Mouse (Mus musculus): ENCODE data around the gene Kif18a. TPM values are rescaled to one million over a fixed set of nuclear protein-coding genes. Genes with fewer than 3 reads are reported as not detected.

The Kif18a gene
- polyA plus RNA-seq (2014; fragmentation: Nextera tagmentation; extraction: Ambion mirVana): 27.0 and 27.1 TPM in 2 replicates

DNA sequence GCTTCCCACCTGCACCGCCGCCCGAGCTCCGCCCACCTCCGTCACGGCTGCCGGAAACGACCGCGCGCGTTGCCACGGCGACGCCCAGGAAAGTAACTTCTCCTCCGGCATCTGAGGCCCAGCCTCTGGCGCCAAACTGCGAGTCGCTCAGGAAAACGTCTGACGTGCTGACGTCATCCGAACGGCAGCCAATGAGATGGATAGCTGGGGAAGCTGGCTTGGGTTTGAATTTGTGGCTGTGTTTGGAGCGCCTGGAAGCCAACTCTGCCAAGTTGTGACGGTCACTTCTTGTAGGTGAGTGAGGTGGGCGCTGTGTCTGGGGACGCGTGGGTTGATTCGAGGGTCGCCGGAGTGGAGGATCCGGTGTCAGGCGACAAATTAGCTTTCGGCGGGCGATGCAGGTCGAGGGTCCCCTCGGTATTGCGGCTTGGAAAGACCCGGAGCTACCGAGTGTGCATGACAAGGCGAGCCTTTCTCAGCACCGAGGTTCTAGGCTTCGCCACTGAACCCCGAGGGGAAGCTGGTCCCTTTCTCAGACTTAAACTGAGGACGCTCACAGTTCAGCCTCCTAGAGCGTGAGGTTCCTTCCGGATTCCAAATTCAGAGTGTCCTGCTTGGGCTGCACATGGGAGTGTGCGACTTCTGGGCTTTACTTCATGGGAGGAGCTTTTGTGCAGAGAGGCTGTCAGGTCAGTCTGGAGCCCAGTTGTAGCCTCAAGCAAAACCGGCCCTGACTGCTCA is at the start of gene Kif18a, which contains the start of gene Mettl15:
Gene Kif18a (plus strand): TSS at position 139 of the 741 bp plus-strand sequence.
Gene Mettl15 (minus strand): TSS at position 149 of the 741 bp plus-strand sequence.
- Histone ChIP-seq H3K27me3 (ENCODE audit: control insufficient read depth, insufficient read depth, low read length) (no peaks in the 10 kb centered on the region), H3K4me2 (replicated peaks; ENCODE audit: low read depth, low read length) (peak within 1 kb of the TSS; percentile 65), H3K36me3 (ENCODE audit: control insufficient read depth, insufficient read depth, low read length) (no peaks in the 10 kb centered on the region), H3K4me1 (ENCODE audit: control insufficient read depth, insufficient read depth, low read length) (no peaks in the 10 kb centered on the region; the same call in 1 of the 2 replicates), H3K9ac (ENCODE audit: low read depth, low read length) (peak within 1 kb of the TSS; percentile 69), H3K27ac (ENCODE audit: low read depth, low read length) (peak within 1 kb of the TSS; percentile 86), H3K9me3 (ENCODE audit: control insufficient read depth, low read length) (no peaks in the 10 kb centered on the region), H3K4me3 (ENCODE audit: low read length) (peak within 1 kb of the TSS; percentile 79)
- peak; percentile 98 for ATAC-seq (ENCODE audit: low FRiP score, low TSS enrichment)
- under 1% methylated on average over 51 of the region's 51 CpGs for WGBS

DNA sequence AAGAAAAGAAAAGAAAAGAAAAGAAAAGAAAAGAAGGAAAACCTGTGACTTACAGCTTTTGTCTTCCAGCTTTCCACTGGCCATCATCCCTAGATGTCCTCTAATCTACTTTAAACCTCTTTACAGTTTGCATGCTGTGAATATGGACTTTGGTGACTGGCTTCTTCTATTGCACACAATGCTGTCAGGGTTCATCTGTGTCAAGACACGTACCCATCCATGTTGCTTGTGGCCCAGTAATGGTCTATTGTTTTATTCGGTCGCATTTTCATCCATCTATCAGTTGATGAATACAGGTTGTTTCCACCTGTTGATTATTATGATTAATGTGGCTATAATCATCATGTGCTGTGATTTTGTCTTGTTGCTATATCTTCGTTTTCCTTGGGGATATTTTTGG is 46.7 kb upstream of the Kif18a start:
- H3K27ac ChIP-seq (ENCODE audit: low read depth, low read length): no peak overlapping the region
- H3K27me3 ChIP-seq (ENCODE audit: control insufficient read depth, insufficient read depth, low read length): no peaks in the 10 kb centered on the region
- no peak overlapping the region for H3K4me2 ChIP-seq (replicated peaks; ENCODE audit: low read depth, low read length)
- no peaks in the 10 kb centered on the region for H3K36me3 ChIP-seq (ENCODE audit: control insufficient read depth, insufficient read depth, low read length)
- no peaks in the 10 kb centered on the region for H3K4me1 ChIP-seq (ENCODE audit: control insufficient read depth, insufficient read depth, low read length)
- H3K9me3 ChIP-seq (ENCODE audit: control insufficient read depth, low read length): no peaks in the 10 kb centered on the region
- no peak overlapping the region for H3K4me3 ChIP-seq (ENCODE audit: low read length)
- no peak overlapping the region for H3K9ac ChIP-seq (ENCODE audit: low read depth, low read length)
- no peak for ATAC-seq (ENCODE audit: low FRiP score, low TSS enrichment)
- WGBS: 82% methylated on average over 4 of the region's 4 CpGs

DNA sequence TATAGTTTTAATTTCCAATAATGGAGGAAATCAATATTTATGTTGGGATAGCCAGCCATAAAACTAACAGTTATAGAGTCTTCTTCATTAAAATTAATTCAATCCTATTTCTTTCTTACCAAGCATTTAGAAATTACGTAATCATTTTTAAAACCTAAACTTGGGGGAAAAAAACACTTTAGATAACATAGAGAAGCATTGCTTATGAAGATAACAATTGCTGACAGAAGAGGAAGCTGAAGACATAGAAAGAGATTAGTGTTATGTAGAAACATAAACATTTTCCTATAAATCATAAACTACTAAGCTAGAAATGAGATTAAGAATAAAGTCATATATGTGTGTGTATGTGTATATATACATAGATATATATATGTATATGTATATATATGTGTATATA is 44.8 kb upstream of the Kif18a start:
- H3K27me3 ChIP-seq (ENCODE audit: control insufficient read depth, insufficient read depth, low read length): no peaks in the 10 kb centered on the region
- H3K4me3 ChIP-seq (ENCODE audit: low read length): no peak overlapping the region
- H3K27ac ChIP-seq (ENCODE audit: low read depth, low read length): no peak overlapping the region
- no peaks in the 10 kb centered on the region for H3K36me3 ChIP-seq (ENCODE audit: control insufficient read depth, insufficient read depth, low read length)
- no peaks in the 10 kb centered on the region for H3K9me3 ChIP-seq (ENCODE audit: control insufficient read depth, low read length)
- no peak for ATAC-seq (ENCODE audit: low FRiP score, low TSS enrichment)
- no peak overlapping the region for H3K4me2 ChIP-seq (replicated peaks; ENCODE audit: low read depth, low read length)
- no peaks in the 10 kb centered on the region for H3K4me1 ChIP-seq (ENCODE audit: control insufficient read depth, insufficient read depth, low read length)
- no peak overlapping the region for H3K9ac ChIP-seq (ENCODE audit: low read depth, low read length)
- 88% methylated on average over 1 of the region's 1 CpGs for WGBS

DNA sequence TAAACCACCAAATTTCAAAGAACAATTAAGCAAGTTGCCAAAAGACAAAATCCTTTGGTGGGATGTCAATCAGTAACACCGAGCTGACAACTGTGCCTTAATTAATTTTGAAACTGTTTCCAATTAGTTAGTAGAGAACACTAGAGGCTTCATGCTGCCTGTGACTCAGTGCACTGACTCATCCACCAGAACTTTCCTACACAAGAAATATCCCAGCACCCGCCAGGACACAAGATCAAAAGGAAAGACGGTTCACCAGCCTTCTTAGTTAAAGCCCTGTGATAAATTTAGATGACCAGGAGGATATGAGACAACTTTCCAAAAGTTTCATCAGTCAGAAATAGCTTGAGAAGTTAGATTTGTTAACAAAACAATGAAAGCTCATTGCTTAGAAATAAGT is 38.6 kb upstream of the Kif18a start:
- WGBS: 75% methylated on average over 3 of the region's 3 CpGs

DNA sequence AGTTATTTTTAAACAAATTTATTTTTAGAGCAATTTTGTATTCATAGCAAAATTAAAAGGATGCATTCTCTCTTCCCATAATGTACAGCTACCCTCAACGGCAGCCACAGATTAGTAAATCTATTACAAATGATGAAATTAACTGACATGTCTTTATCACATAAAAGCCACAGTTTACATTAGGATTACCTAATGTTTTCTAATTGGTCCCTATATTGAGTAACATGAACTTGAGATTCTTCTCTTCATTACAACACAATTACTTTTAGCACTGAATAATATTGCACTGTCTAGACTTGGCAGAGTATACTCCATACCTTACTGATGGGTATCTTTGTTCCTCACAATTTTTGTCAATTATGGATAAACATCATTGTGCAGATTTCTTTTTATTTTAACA is 17.8 kb upstream of the Kif18a start:
- Histone ChIP-seq H3K9me3 (ENCODE audit: control insufficient read depth, low read length) (no peaks in the 10 kb centered on the region), H3K36me3 (ENCODE audit: control insufficient read depth, insufficient read depth, low read length) (no peaks in the 10 kb centered on the region), H3K9ac (ENCODE audit: low read depth, low read length) (no peak overlapping the region), H3K4me2 (replicated peaks; ENCODE audit: low read depth, low read length) (no peak overlapping the region), H3K4me3 (ENCODE audit: low read length) (no peak overlapping the region), H3K27ac (ENCODE audit: low read depth, low read length) (no peak overlapping the region), H3K4me1 (ENCODE audit: control insufficient read depth, insufficient read depth, low read length) (no peaks in the 10 kb centered on the region), H3K27me3 (ENCODE audit: control insufficient read depth, insufficient read depth, low read length) (no peaks in the 10 kb centered on the region)
- WGBS: 88% methylated on average over 1 of the region's 1 CpGs
- ATAC-seq (ENCODE audit: low FRiP score, low TSS enrichment): no peak

More for the DNA sequence above, 38.6 kb upstream of the Kif18a start:
- no peak for ATAC-seq (ENCODE audit: low FRiP score, low TSS enrichment)
- Histone ChIP-seq H3K9ac (ENCODE audit: low read depth, low read length) (no peak overlapping the region), H3K4me2 (replicated peaks; ENCODE audit: low read depth, low read length) (no peak overlapping the region), H3K27me3 (ENCODE audit: control insufficient read depth, insufficient read depth, low read length) (no peaks in the 10 kb centered on the region), H3K4me3 (ENCODE audit: low read length) (no peak overlapping the region), H3K4me1 (ENCODE audit: control insufficient read depth, insufficient read depth, low read length) (no peaks in the 10 kb centered on the region), H3K9me3 (ENCODE audit: control insufficient read depth, low read length) (no peaks in the 10 kb centered on the region), H3K27ac (ENCODE audit: low read depth, low read length) (no peak overlapping the region), H3K36me3 (ENCODE audit: control insufficient read depth, insufficient read depth, low read length) (no peaks in the 10 kb centered on the region)

DNA sequence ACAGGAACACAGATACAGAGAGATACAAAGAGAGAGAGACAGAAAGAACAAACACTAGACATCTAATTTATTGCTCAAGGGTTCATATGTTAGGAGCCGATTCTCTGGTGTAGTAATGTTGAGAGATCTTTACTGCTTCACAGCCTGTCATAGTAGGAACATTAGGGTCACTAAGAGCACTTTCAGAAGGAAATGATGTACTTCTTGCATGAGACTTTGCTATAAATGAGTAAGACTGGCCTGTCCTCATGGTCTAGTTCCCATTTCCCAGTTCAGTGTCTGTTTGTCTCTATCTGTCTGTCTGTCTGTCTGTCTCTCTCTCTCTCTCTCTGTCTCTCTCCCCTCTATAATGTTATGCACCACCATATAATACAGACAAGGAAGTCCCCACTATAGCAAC is 7.4 kb upstream of the Kif18a start:
- H3K4me2 ChIP-seq (replicated peaks; ENCODE audit: low read depth, low read length): no peak overlapping the region
- H3K9me3 ChIP-seq (ENCODE audit: control insufficient read depth, low read length): no peaks in the 10 kb centered on the region
- no peaks in the 10 kb centered on the region for H3K27me3 ChIP-seq (ENCODE audit: control insufficient read depth, insufficient read depth, low read length)
- H3K4me1 ChIP-seq (ENCODE audit: control insufficient read depth, insufficient read depth, low read length): no peaks in the 10 kb centered on the region
- no peak for ATAC-seq (ENCODE audit: low FRiP score, low TSS enrichment)
- H3K36me3 ChIP-seq (ENCODE audit: control insufficient read depth, insufficient read depth, low read length): no peaks in the 10 kb centered on the region
- H3K4me3 ChIP-seq (ENCODE audit: low read length): no peak overlapping the region
- 55% methylated on average over 1 of the region's 1 CpGs for WGBS
- H3K9ac ChIP-seq (ENCODE audit: low read depth, low read length): no peak overlapping the region
- no peak overlapping the region for H3K27ac ChIP-seq (ENCODE audit: low read depth, low read length)

DNA sequence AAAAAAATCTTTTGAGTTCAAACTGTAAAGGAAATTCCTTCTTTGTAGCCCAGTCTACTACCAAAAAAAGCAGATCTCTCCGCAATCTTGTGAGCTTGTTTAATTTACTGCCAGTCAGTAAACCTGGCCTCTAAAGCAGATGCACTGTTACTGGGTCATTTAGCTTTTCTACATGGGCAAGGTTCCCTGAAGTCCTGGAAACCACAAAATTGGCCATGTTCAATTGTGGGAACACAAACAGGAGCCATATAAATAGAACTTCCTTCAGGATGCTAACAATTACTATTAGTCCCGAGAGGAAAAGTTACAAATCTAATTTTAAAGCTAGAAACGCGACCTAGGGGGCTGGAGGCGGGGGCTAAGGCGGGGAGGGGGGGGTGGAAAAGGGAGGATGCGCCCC is 2.9 kb upstream of the Kif18a start:
- no peak for ATAC-seq (ENCODE audit: low FRiP score, low TSS enrichment)
- peak overlapping the region; percentile 60 for H3K4me2 ChIP-seq (replicated peaks; ENCODE audit: low read depth, low read length)
- H3K4me1 ChIP-seq (ENCODE audit: control insufficient read depth, insufficient read depth, low read length): no peaks in the 10 kb centered on the region; the same call in 1 of the 2 replicates
- no peaks in the 10 kb centered on the region for H3K36me3 ChIP-seq (ENCODE audit: control insufficient read depth, insufficient read depth, low read length)
- H3K4me3 ChIP-seq (ENCODE audit: low read length): peak overlapping the region; percentile 56
- H3K9ac ChIP-seq (ENCODE audit: low read depth, low read length): peak overlapping the region; percentile 61
- H3K27me3 ChIP-seq (ENCODE audit: control insufficient read depth, insufficient read depth, low read length): no peaks in the 10 kb centered on the region
- 2% methylated on average over 7 of the region's 7 CpGs for WGBS
- no peaks in the 10 kb centered on the region for H3K9me3 ChIP-seq (ENCODE audit: control insufficient read depth, low read length)
- peak overlapping the region; percentile 69 for H3K27ac ChIP-seq (ENCODE audit: low read depth, low read length)

DNA sequence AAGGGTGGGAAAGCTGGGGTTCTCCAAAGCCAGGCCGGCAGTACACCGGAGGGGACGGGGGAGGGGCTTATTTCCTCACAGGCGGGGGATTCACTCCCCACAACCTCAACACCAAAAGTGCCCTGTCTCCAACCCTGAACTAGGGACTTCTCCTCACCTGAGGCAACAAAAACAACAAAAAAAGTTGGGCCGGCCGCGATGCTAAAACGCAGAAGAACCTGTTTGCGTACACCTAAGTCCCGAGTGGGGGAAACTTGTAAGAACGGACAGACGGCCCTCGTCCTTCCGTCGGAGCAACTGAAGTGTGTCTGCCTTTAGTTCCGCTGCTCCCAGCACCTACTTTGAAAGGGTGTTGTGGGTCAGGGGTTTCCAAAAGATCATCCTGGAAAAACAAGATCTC is 2.5 kb upstream of the Kif18a start:
- peak overlapping the region; percentile 56 for H3K4me3 ChIP-seq (ENCODE audit: low read length)
- H3K27ac ChIP-seq (ENCODE audit: low read depth, low read length): peak overlapping the region; percentile 69
- under 1% methylated on average over 16 of the region's 16 CpGs for WGBS
- no peaks in the 10 kb centered on the region for H3K9me3 ChIP-seq (ENCODE audit: control insufficient read depth, low read length)
- H3K9ac ChIP-seq (ENCODE audit: low read depth, low read length): peak overlapping the region; percentile 61
- ATAC-seq (ENCODE audit: low FRiP score, low TSS enrichment): no peak; the same call in 1 of the 2 replicates
- H3K4me1 ChIP-seq (ENCODE audit: control insufficient read depth, insufficient read depth, low read length): no peaks in the 10 kb centered on the region; the same call in 1 of the 2 replicates
- no peaks in the 10 kb centered on the region for H3K36me3 ChIP-seq (ENCODE audit: control insufficient read depth, insufficient read depth, low read length)
- peak overlapping the region; percentile 60 for H3K4me2 ChIP-seq (replicated peaks; ENCODE audit: low read depth, low read length)
- no peaks in the 10 kb centered on the region for H3K27me3 ChIP-seq (ENCODE audit: control insufficient read depth, insufficient read depth, low read length)

DNA sequence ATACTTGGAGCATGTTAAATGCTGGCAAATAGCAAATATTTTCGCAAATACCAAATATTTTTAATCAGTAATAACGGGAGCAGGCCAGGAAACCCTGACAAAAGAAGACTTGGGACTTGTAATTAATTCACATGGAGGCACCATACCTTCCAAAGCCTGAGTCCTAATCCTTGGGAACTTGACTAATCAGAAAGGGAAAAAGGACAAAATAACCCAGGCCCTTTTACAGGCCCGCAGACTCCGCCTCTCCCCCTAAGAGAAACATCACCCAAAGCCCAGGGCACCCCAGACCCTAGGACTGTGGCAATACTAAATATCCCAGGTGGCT is 302 bp upstream of the Kif18a start:
- 0 out of 2 replicates have a peak overlapping the region, but pooled peaks have one; percentile 42 for H3K27ac ChIP-seq (ENCODE audit: low read depth, low read length)
- H3K9me3 ChIP-seq (ENCODE audit: control insufficient read depth, low read length): no peaks in the 10 kb centered on the region
- no peak for ATAC-seq (ENCODE audit: low FRiP score, low TSS enrichment)
- H3K4me1 ChIP-seq (ENCODE audit: control insufficient read depth, insufficient read depth, low read length): no peaks in the 10 kb centered on the region; the same call in 1 of the 2 replicates
- no peaks in the 10 kb centered on the region for H3K36me3 ChIP-seq (ENCODE audit: control insufficient read depth, insufficient read depth, low read length)
- H3K27me3 ChIP-seq (ENCODE audit: control insufficient read depth, insufficient read depth, low read length): no peaks in the 10 kb centered on the region
- peak overlapping the region; percentile 79 for H3K4me3 ChIP-seq (ENCODE audit: low read length)
- peak overlapping the region; percentile 65 for H3K4me2 ChIP-seq (replicated peaks; ENCODE audit: low read depth, low read length)
- H3K9ac ChIP-seq (ENCODE audit: low read depth, low read length): peak overlapping the region; percentile 50; the same call in 1 of the 2 replicates
- whole genome bisulfite sequencing: 5% methylated on average over 4 of the region's 4 CpGs

Data from kidney, embryonic 14.5 days (tissue).